Mouse (Mus musculus) natural killer cell, adult 2 months (primary cell): ENCODE results near the gene Rps6kb2.
"Not testable (repeated sequence)": the region's sequence is repeated elsewhere in the genome, so short reads cannot be mapped to it uniquely, and the experiment has no call there.

Source experiments
- DNase-seq, 2 experiments: peaks; one replicate each; pipeline ENCODE4 v3.0.0; 2022; ENCODE audit warnings: low spot score in 2 of 2

The Rps6kb2 gene

GRCm38 (mm10) chr19:4142416-4143173 lies 20.6 kb downstream of the Rps6kb2 start:
- DNase-seq, result no peak

GRCm38 (mm10) chr19:4140147-4140546 lies 23.0 kb downstream of the Rps6kb2 start:
- DNase-seq, result no peak

- no peak for DNase-seq
Measured at GRCm38 (mm10) chr19:4139446-4139845, 23.7 kb downstream of the Rps6kb2 start, which contains the start of gene Gpr152. TSS of gene Gpr152 (plus strand) at chr19:4139787.

DNA sequence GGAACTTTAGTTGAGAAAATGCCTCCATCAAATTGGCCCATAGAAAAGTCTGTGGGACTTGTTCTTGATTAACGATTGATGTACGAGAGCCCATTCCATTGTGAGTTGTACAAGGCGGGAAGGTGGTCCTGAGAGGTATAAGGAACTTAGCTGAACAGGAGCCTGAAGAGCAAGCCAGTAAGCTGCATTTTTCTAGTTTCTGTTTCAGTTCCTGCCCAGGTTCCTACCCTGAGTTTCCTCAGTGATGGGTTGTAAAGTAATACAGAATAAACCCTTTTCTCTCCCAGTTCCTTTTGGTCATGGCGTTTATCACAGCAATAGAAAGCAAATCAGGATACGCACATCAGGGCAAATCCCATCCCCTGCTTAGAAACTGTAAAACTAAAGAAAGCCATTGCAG lies 25.2 kb downstream of the Rps6kb2 start:
- DNase-seq, result no peak

GRCm38 (mm10) chr19:4136463-4136862 lies 26.7 kb downstream of the Rps6kb2 start:
- no peak for DNase-seq

- DNase-seq, result peak in 1 of 2 experiments; percentile 50
Measured at GRCm38 (mm10) chr19:4135963-4136345, 27.2 kb downstream of the Rps6kb2 start.

GRCm38 (mm10) chr19:4135229-4135962 lies 27.8 kb downstream of the Rps6kb2 start:
- not testable (repeated sequence) for DNase-seq

DNA sequence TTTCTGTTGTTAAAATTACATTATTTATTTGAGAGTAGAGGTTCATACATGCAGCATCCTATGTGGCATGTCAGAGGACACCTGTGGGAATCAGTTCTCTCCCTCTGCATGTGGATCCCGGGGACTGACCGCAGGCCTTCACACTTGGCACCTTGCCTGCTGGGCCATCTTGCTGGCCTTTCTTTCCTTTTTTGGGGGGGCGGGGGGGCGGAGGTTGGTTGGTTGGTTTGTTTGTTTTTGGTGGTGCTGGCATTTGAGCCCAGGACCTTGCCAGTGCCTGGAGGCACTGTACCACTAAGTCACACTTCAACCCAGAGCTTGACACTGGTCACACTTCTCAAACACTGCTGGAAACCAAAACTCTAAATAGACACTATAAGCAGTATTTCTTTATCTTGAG lies 28.8 kb downstream of the Rps6kb2 start:
- no peak for DNase-seq

DNA sequence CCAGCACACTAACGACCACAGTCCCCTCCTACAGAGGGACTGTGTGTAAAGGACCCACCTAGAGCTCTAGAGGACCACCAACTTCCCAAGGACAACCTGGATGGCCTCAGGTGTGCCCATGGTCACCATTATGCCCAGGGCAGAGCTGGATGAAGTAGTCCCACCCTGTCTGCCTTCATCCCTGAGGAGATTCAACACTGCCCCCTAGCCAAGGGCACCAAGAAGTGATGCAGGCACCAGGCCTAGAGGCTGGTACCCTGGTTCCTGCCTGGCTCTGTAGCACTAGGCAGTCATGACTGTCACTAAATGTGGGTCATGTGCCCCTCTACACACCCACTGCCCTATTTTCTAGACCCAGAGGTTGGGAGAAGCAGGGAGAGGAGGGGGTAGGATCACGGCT lies 31.4 kb downstream of the Rps6kb2 start:
- DNase-seq, result no peak

DNA sequence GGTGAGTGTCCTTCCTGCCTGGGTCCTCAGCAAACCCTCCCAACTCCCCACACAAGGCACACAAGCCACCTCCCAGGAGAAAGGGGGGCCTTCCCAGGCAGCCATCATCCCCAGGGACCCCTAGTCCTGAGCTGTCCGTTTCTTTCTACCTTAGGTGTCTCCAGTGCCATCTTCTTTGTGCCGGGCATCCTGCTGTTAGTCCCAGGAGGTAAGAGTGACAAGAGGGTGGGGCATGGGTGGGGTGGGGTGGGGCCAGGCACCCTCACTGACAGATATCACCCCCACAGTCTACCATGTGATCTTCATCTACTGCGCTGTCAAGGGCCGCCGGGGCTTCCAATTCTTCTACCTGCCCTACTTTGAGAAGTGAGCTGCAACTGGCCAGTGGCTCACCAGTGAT lies 32.1 kb downstream of the Rps6kb2 start:
- DNase-seq, result no peak

DNA sequence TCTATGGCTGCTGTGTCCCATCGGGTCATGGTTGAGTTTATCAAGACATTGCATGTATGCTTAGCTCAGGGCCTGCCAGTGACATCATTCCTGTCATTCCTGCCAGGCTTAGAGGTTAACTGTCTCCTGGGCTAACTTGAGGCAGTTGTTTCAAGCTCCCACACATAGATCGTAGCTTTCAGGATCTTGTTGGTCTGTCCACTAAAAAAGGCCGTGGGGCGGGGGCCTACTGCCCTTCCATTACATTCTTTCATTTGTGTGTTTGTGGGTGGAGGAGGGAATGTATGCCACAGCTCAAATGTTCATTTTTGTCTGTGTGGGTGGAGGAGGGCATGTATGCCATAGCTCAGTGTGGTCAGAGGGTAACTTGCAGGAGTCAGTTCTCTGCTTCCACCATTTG lies 33.0 kb downstream of the Rps6kb2 start:
- no peak for DNase-seq

DNA sequence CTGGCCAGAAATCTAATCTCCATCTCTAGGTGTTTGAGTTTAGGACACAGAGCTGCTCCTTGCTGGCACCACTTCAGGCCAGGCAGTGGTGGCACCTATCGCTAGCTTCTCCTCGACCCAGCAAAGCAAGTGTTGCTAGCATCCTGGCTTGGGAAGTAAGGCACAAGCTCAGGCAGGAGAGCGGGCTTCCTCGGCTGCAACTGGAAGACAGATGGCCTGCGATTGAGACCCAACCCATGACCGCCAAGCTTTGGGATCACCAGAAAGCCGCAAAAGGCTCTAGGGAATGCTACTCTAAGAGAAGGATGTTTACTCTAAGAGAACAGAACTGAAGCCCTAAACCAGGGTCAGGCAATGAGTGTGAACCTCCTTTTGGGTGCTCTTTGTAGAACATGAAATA lies 33.7 kb downstream of the Rps6kb2 start:
- DNase-seq, result no peak

- no peak for DNase-seq
Measured at GRCm38 (mm10) chr19:4126759-4127495, 36.2 kb downstream of the Rps6kb2 start.

DNA sequence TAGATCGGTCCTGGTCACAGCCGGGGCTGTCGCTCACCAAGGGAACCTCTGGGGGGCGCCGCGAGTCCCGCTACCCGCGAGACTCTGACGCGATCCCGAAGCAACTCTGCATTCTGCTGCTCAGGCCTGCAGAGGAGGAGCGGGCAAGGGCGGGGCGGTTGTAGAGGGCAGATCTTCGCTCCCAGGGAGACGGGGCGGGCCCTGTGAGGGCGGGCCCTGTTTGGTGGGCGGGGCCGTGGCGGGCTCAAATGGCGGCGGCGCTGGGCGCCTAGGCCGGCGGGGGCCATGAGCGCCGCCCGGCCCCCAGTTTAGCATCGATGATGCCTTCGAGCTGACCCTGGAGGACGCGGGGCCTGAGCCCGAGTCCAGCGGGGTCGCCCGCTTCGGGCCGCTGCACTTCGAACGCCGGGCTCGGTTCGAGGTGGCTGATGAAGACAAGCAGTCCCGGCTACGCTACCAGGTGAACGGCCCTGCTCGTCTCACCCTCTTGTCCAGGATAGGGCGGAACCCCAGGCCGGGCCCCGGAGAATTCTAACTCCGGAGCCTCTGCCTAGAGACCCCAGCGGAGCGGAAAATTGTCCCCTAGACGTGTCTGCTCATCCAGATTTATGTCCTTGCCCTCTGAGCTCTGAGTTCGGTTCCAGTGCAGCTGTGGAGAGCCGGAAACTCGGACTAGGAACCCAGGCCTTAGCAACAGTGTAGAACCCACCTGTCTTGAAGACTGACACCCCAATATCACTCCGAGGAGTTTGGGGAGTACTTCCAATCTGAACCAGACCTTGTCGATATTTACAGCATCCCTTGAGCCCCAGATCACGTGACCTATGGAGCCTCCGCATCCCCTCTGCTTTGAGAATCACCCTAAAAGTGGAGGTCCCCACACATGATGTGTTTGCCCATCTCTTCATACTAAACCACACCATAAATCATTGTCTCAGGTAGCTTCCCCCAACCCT lies 37.1 kb downstream of the Rps6kb2 start, which contains the start of gene Aip:
Gene Aip, minus strand, starts transcription at position 118 of the 956 bp plus-strand sequence.
- peak; percentile 98 to 99 for DNase-seq

DNA sequence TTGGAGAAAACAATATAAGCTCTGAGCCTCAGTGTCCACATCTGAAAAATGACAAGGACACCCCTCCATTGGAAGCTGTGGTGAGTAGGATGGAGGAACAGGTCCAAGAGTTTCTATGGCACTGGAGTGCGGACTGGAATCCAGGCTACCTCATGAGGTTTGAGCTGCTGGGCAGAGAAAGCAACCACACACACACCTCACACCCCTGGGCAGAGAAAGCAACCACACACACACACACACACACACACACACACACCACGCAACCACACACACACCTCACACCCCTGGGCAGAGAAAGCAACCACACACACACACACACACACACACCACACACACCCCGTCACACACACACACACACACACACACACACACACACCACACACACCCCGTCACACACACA lies 37.9 kb downstream of the Rps6kb2 start:
- not testable (repeated sequence) for DNase-seq

DNA sequence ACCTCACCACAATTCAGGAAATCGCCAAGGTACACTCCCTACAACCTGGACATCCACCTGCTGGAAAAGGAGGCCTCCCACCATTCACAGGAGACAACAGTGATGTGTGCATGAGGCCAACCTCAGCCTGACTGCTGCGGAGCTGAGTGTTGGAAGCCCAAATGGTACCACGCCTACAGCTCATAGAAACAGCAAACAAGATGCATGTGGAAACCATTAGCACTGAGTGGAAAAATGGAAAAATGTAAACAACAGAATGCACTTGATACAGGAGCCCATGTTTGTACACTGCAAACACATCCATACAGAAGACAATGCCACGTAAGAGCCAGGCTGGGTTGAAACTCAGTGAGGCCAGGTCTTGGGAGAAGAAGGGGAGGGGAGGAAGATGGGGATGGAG lies 38.7 kb downstream of the Rps6kb2 start:
- DNase-seq, result no peak

GRCm38 (mm10) chr19:4122411-4123370 lies 40.5 kb downstream of the Rps6kb2 start:
- no peak for DNase-seq

- DNase-seq, result not testable (repeated sequence)
Measured at GRCm38 (mm10) chr19:4121896-4122295, 41.3 kb downstream of the Rps6kb2 start.

DNA sequence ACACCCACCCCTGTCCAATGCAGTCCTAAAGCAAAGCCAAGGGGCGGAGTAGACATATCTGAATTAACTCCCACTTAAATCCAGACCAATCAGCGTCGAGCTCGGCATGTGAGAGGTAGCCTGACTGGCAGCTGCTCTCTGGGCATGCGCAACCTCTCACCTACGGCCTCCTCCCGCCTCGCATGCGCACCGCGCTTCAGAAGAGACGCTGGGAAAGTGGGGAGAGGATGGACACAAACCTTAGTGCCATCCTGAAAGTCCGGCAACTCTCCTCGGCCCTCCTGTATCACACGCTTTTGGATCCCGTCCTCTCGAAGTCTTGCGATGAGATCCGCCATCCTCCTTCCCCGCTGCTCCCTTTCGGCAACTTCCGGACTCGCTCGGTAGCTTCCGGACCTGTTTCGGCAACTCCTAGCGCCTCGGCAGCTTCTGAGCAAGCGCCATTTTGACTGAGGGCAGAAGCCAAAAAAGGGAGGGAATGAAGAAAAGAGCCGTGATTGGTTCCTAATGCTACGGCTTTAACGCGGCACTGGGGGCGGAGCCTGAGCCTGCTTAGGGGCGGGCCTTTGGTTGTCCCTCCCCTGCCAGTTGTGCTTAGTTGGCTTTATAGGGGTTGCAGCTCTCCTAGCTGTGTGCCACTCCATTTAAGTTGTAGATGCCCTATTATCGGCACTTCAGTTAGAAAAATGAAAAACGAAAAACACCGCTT lies 41.9 kb downstream of the Rps6kb2 start:
- peak; percentile 98 for DNase-seq
